In the genomic region with DNA sequence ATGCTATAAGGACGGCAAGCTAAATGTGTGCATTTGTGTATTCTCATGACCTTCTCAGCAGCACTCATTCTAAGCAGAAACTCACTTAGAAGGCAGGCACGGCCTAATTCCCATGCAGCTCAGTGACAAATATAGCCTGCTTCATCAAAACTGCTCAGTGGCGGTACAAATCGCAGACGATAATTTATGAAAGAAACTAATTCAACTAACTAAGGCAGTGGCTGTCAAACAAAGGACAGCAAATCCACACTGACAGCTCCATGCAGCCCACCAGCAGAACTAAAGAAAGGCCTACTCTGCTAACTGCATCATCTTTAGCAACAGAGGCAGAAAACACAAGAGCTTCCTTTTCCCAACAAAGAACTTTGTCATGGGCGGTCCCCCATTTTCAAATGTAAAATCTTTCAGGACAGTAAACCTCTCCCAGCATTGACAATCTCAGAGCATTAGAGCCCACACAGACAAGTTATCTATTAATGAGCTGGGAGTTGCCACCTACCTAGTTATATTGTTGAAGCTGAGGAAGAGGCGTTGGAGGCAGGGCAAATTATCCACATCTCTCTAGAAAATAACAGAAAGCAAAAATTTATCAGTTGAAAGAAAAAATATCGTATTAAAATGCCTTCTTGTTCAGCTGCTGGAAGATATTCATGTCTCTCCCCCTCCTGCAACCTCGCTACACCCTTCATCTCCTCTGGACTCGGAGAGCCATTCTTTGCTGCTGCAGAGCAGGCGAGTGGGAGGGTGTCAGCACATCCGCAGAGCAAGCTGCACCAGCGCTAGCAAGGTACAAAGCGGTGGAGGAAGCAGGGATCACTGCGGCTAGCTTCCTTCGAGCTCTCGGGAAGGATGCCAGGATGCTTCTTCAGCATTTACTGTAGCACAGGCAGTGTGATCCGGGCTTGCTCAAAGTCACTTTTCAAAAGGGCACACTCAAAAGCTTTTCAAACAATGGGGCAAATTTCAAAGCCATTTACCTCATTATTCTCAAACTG, we compare ENCODE assay signal across 8 mouse cellular contexts. TPM values are rescaled to one million over a fixed set of nuclear protein-coding genes. Genes with fewer than 3 reads are reported as not detected.
A peak's percentile ranks its signal among the peaks of the same experiment; 100 is the strongest.
DNase-seq lines count a peak whose midpoint lies in the region; ATAC-seq and TF ChIP-seq lines count a peak whose summit lies in the region.

No protein-coding gene starts in this region.

- peak overlapping the region; percentile 41 for H3K4me3 ChIP-seq in layer of hippocampus, adult 2 months
- H3K4me3 ChIP-seq in midbrain, embryonic 11.5 days (ENCODE audit: low read depth, low read length): no peak overlapping the region

- no peak for TF ChIP-seq CTCF in layer of hippocampus, adult 2 months (conservative IDR thresholded peaks at IDR 0.05)

- peaks cover 12% of the 10 kb centered on the region for H3K4me1 ChIP-seq in midbrain, embryonic 11.5 days (ENCODE audit: control insufficient read depth, insufficient read depth, low read length)

- H3K9ac ChIP-seq in midbrain, embryonic 11.5 days (ENCODE audit: low read length): peak overlapping the region; percentile 39; the same call in 1 of the 2 replicates

- no peaks in the 10 kb centered on the region for H3K9me3 ChIP-seq in midbrain, embryonic 11.5 days (ENCODE audit: control insufficient read depth, low read length)

- ATAC-seq in midbrain, embryonic 11.5 days (ENCODE audit: low FRiP score): no peak
- no peak for ATAC-seq in CD4-positive, CD25-positive, alpha-beta regulatory T cell, adult 4 months

- peak; percentile 44 for DNase-seq in gastrocnemius, adult 18-20 months (ENCODE audit: low spot score)
- DNase-seq in gastrocnemius, postnatal 25 days: no peak
- peak; percentile 85 for DNase-seq in cerebellum, adult 9-11 months
- DNase-seq in gastrocnemius, postnatal 10 days: peak; percentile 41
- peak; percentile 39 to 51 for DNase-seq in layer of hippocampus, adult 2 months (ENCODE audit: low spot score in 2 of 2)
- peak; percentile 83 for DNase-seq in midbrain, embryonic 11.5 days (ENCODE audit: low spot score, missing footprints)
- peak; percentile 48 for DNase-seq in right cerebral cortex, postnatal 4 days

- WGBS in midbrain, embryonic 11.5 days: 37% methylated on average over 18 of the region's 18 CpGs

- H3K4me2 ChIP-seq in midbrain, embryonic 11.5 days: no peak overlapping the region

- H3K36me3 ChIP-seq in midbrain, embryonic 11.5 days (ENCODE audit: control insufficient read depth, insufficient read depth, low read length): no peaks in the 10 kb centered on the region

- H3K27me3 ChIP-seq in midbrain, embryonic 11.5 days (ENCODE audit: control insufficient read depth, insufficient read depth, low read length): no peaks in the 10 kb centered on the region

- peak overlapping the region; percentile 86 for H3K27ac ChIP-seq in layer of hippocampus, adult 2 months
- H3K27ac ChIP-seq in midbrain, embryonic 11.5 days (ENCODE audit: low read depth, low read length): no peak overlapping the region

RNA-seq across cellular contexts. Expression of gene Lrrc49, which starts 38.7 kb away (rescaled TPM):
- 1 to 10 TPM; 1.8 to 2.8 TPM for total RNA-seq in gastrocnemius, adult 18-20 months (2021)
- total RNA-seq in gastrocnemius, postnatal 25 days (2021): 1 to 10 TPM; 2.1 to 3.0 TPM
- 1 to 10 TPM; 4.7 to 5.1 TPM for total RNA-seq in gastrocnemius, postnatal 10 days (2021)
- total RNA-seq in layer of hippocampus, adult 2 months (2021): 10 to 100 TPM; 54.7 to 59.3 TPM
- polyA plus RNA-seq in midbrain, embryonic 11.5 days (2014; fragmentation: Nextera tagmentation; extraction: Ambion mirVana): 51.6 and 56.0 TPM in 2 replicates
- polyA plus RNA-seq in CD4-positive, CD25-positive, alpha-beta regulatory T cell, adult 4 months (2017; shearing (Covaris generic)): 1 to 10 TPM; 1.8 to 2.1 TPM

Comparison
In these comparisons a context has a peak if more than half of its experiments do, and no peak if none do; other contexts are left out.
1. RNA of gene Lrrc49, which starts 38.7 kb away (total RNA-seq): 54.7 to 59.3 TPM in layer of hippocampus, adult 2 months; 4.7 to 5.1 TPM in gastrocnemius, postnatal 10 days, 2.1 to 3.0 TPM in gastrocnemius, postnatal 25 days and 1.8 to 2.8 TPM in gastrocnemius, adult 18-20 months; every median in the first group is over 4 times any median in the second.